Mouse (Mus musculus): Measurements from ENCODE around the gene Rnf17.

DNA sequence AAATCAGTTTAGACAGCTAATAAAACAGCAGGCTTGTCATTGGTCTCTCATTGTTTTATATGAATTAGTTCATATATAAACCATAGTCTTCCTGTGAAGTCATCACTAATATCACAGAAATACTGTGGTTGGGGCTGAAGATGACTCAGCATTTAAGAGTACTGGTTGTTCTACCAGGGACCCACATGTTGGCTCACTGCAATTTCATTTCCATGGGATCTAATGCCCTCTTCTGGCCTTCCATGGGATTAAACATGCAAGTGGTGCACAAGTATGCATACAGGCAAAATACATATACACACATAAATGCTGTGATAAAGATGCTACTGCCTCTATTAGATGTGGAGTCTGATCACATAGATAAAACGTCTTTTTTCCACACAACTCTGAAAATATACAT lies 65.8 kb downstream of the Rnf17 start:
- TF ChIP-seq CTCF (IDR thresholded peaks at IDR 0.05; ENCODE audit: borderline replicate concordance, insufficient read depth, low read depth, low read length), result no peak
- TF ChIP-seq POLR2A (IDR thresholded peaks at IDR 0.05; ENCODE audit: borderline replicate concordance, insufficient read depth, low read length), result no peak
